Mouse (Mus musculus) urinary bladder, postnatal 25 days (tissue): ENCODE data around the gene Ubl7.
"Not testable (repeated sequence)": the region's sequence is repeated elsewhere in the genome, so short reads cannot be mapped to it uniquely, and the experiment has no call there.

Experiments
- DNase-seq: peaks from one replicate; pipeline ENCODE4 v3.0.0; 2022; ENCODE audit warnings: low spot score

Ubl7 gene

GRCm38 (mm10) chr9:57910254-57911160 lies at the start of gene Ubl7:
Gene Ubl7 (plus strand): TSS chr9:57910979.
- peak; percentile 78 for DNase-seq

- DNase-seq = peak; percentile 28
Measured at GRCm38 (mm10) chr9:57861951-57862471, 48.8 kb upstream of the Ubl7 start.

GRCm38 (mm10) chr9:57864336-57864735 lies 46.4 kb upstream of the Ubl7 start:
- DNase-seq = no peak

GRCm38 (mm10) chr9:57866530-57866929 lies 44.2 kb upstream of the Ubl7 start:
- no peak for DNase-seq

GRCm38 (mm10) chr9:57867236-57867635 lies 43.5 kb upstream of the Ubl7 start:
- no peak for DNase-seq

- no peak for DNase-seq
Measured at GRCm38 (mm10) chr9:57867880-57868279, 42.9 kb upstream of the Ubl7 start.

- no peak for DNase-seq
Measured at GRCm38 (mm10) chr9:57868767-57869166, 42.0 kb upstream of the Ubl7 start.

GRCm38 (mm10) chr9:57870273-57870816 lies 40.4 kb upstream of the Ubl7 start:
- no peak for DNase-seq

- no peak for DNase-seq
Measured at GRCm38 (mm10) chr9:57874134-57874533, 36.6 kb upstream of the Ubl7 start.

- DNase-seq = no peak
Measured at GRCm38 (mm10) chr9:57874994-57875393, 35.8 kb upstream of the Ubl7 start.

GRCm38 (mm10) chr9:57879213-57879612 lies 31.6 kb upstream of the Ubl7 start:
- DNase-seq = no peak

GRCm38 (mm10) chr9:57880278-57880677 lies 30.5 kb upstream of the Ubl7 start:
- DNase-seq = no peak

GRCm38 (mm10) chr9:57881781-57882180 lies 29.0 kb upstream of the Ubl7 start:
- not testable (repeated sequence) for DNase-seq

- no peak for DNase-seq
Measured at GRCm38 (mm10) chr9:57883413-57883812, 27.4 kb upstream of the Ubl7 start.

GRCm38 (mm10) chr9:57888119-57888518 lies 22.7 kb upstream of the Ubl7 start:
- no peak for DNase-seq

GRCm38 (mm10) chr9:57900478-57900877 lies 10.3 kb upstream of the Ubl7 start:
- no peak for DNase-seq

- no peak for DNase-seq
Measured at GRCm38 (mm10) chr9:57901197-57901596, 9.6 kb upstream of the Ubl7 start.

GRCm38 (mm10) chr9:57901601-57902000 lies 9.2 kb upstream of the Ubl7 start:
- no peak for DNase-seq

GRCm38 (mm10) chr9:57902132-57902531 lies 8.6 kb upstream of the Ubl7 start:
- DNase-seq = no peak

- DNase-seq = no peak
Measured at GRCm38 (mm10) chr9:57903589-57904249, 7.1 kb upstream of the Ubl7 start.

- no peak for DNase-seq
Measured at GRCm38 (mm10) chr9:57904250-57904644, 6.5 kb upstream of the Ubl7 start.

GRCm38 (mm10) chr9:57907206-57907605 lies 3.6 kb upstream of the Ubl7 start:
- no peak for DNase-seq

- no peak for DNase-seq
Measured at GRCm38 (mm10) chr9:57912571-57912970, 1.8 kb downstream of the Ubl7 start.
